Mouse (Mus musculus) hindbrain, embryonic 15.5 days (tissue): ENCODE results near the gene Arhgap17. TPM values are rescaled to one million over a fixed set of nuclear protein-coding genes. Genes with fewer than 3 reads are reported as not detected.

Experiments used
- ATAC-seq: fragments of 200-750 bp; cut with Nextera tagmentation; 2 replicates; pipeline ENCODE4 v1.8.0; 2017; ENCODE audit warnings: low read depth, moderate number of reproducible peaks, moderate TSS enrichment; ENCODE audit not compliant: low FRiP score
- H3K27ac ChIP-seq: fragments of 300-500 bp; sonication (generic); replicated peaks from 2 replicates; pipeline ENCODE4 v1.5.1; 2015; ENCODE audit warnings: mild to moderate bottlenecking, inconsistent platforms
- H3K27me3 ChIP-seq: fragments of 300-500 bp; sonication (generic); 2 replicates; pipeline ENCODE4 v1.6.1; 2015; ENCODE audit warnings: control low read depth, inconsistent platforms
- H3K36me3 ChIP-seq: fragments of 300-500 bp; sonication (generic); 2 replicates; pipeline ENCODE4 v1.6.1; 2015; ENCODE audit warnings: control low read depth, inconsistent platforms
- H3K4me1 ChIP-seq: fragments of 300-500 bp; sonication (generic); replicated peaks from 2 replicates; pipeline ENCODE4 v1.6.1; 2015; ENCODE audit warnings: control low read depth, inconsistent platforms
- H3K4me2 ChIP-seq: fragments of 300-500 bp; sonication (generic); 2 replicates; pipeline ENCODE4 v1.6.1; 2015; ENCODE audit warnings: moderate library complexity, mild to moderate bottlenecking, inconsistent platforms
- H3K4me3 ChIP-seq: fragments of 300-500 bp; sonication (generic); 2 replicates; pipeline ENCODE4 v1.5.1; 2015; ENCODE audit warnings: mild to moderate bottlenecking, inconsistent platforms
- H3K9ac ChIP-seq: fragments of 300-500 bp; sonication (generic); 2 replicates; pipeline ENCODE4 v1.6.1; 2015; ENCODE audit warnings: inconsistent platforms
- H3K9me3 ChIP-seq: fragments of 300-500 bp; sonication (generic); 2 replicates; pipeline ENCODE4 v1.6.1; 2016; ENCODE audit warnings: control low read depth, inconsistent platforms
- WGBS: fragments of 180-500 bp; shearing (Covaris S2); methylation state at CpG from one replicate; pipeline ENCODE4 v1.1.7; 2015; 5-methylcytosine and 5-hydroxymethylcytosine counted together
- polyA plus RNA-seq: library from polyadenylated mRNA; unstranded; fragments of >200 nt; fragmentation: Nextera tagmentation; extraction: Ambion mirVana; gene quantifications from 2 replicates; pipeline ENCODE4 v1.2.1, GENCODE M21; 2015

Gene Arhgap17
- polyA plus RNA-seq, 1 experiment from 2014 or later = 11.3 TPM

- Histone ChIP-seq H3K4me2 (no peak overlapping the region), H3K27me3 (no peaks in the 10 kb centered on the region), H3K36me3 (peaks cover 31% of the 10 kb centered on the region), H3K4me1 (no peaks in the 10 kb centered on the region), H3K4me3 (no peak overlapping the region), H3K27ac (no peak overlapping the region), H3K9me3 (no peaks in the 10 kb centered on the region), H3K9ac (no peak overlapping the region)
- ATAC-seq = no peak
- WGBS = 80% methylated on average over 7 of the region's 7 CpGs
These were observed 74.3 kb downstream of the Arhgap17 start for GRCm38 (mm10) chr7:123295423-123295822.

GRCm38 (mm10) chr7:123293898-123294297 lies 75.8 kb downstream of the Arhgap17 start:
- Histone ChIP-seq H3K27me3 (no peaks in the 10 kb centered on the region), H3K36me3 (peaks cover 31% of the 10 kb centered on the region), H3K9ac (no peak overlapping the region), H3K27ac (no peak overlapping the region), H3K9me3 (no peaks in the 10 kb centered on the region), H3K4me3 (no peak overlapping the region), H3K4me1 (no peaks in the 10 kb centered on the region), H3K4me2 (no peak overlapping the region)
- 91% methylated on average over 7 of the region's 7 CpGs for WGBS
- no peak for ATAC-seq

GRCm38 (mm10) chr7:123291942-123292341 lies 77.8 kb downstream of the Arhgap17 start:
- H3K9ac ChIP-seq = no peak overlapping the region
- no peaks in the 10 kb centered on the region for H3K9me3 ChIP-seq
- 92% methylated on average over 8 of the region's 8 CpGs for WGBS
- H3K4me3 ChIP-seq = no peak overlapping the region
- no peaks in the 10 kb centered on the region for H3K4me1 ChIP-seq
- H3K27me3 ChIP-seq = no peaks in the 10 kb centered on the region
- ATAC-seq = no peak
- no peak overlapping the region for H3K27ac ChIP-seq
- H3K4me2 ChIP-seq = no peak overlapping the region
- peaks cover 31% of the 10 kb centered on the region for H3K36me3 ChIP-seq

GRCm38 (mm10) chr7:123289176-123289575 lies 80.5 kb downstream of the Arhgap17 start:
- 75% methylated on average over 4 of the region's 4 CpGs for WGBS
- no peak overlapping the region for H3K4me2 ChIP-seq
- H3K27ac ChIP-seq = no peak overlapping the region
- H3K9me3 ChIP-seq = no peaks in the 10 kb centered on the region
- no peak for ATAC-seq
- H3K9ac ChIP-seq = no peak overlapping the region
- peaks cover 22% of the 10 kb centered on the region for H3K36me3 ChIP-seq
- H3K4me3 ChIP-seq = no peak overlapping the region
- H3K4me1 ChIP-seq = no peaks in the 10 kb centered on the region
- no peaks in the 10 kb centered on the region for H3K27me3 ChIP-seq

DNA sequence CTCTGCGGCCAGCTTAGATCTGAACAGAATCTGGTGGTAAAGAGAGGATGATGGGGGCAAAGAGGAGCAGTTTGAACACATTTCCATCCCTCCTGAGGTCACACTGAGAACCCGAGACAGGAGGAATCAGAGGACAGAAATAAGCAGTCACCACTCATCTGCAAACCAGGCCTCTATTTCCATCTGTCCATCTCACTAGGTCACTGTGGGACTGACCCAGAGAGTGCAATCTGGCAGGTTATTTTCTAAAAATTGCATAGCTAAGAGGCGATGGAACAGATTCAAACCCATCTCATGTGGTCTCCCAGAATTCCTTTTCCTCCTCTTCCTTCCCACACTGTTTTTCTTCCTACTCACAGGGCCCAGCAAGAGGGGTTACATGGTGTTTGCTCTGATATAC lies 81.8 kb downstream of the Arhgap17 start:
- H3K4me2 ChIP-seq = no peak overlapping the region
- no peak overlapping the region for H3K9ac ChIP-seq
- H3K4me3 ChIP-seq = no peak overlapping the region
- H3K36me3 ChIP-seq = peaks cover 18% of the 10 kb centered on the region
- no peaks in the 10 kb centered on the region for H3K27me3 ChIP-seq
- WGBS = 93% methylated on average over 3 of the region's 3 CpGs
- H3K9me3 ChIP-seq = no peaks in the 10 kb centered on the region
- H3K27ac ChIP-seq = no peak overlapping the region
- no peaks in the 10 kb centered on the region for H3K4me1 ChIP-seq
- ATAC-seq = no peak

GRCm38 (mm10) chr7:123285896-123286295 lies 83.8 kb downstream of the Arhgap17 start:
- H3K27ac ChIP-seq = no peak overlapping the region
- no peaks in the 10 kb centered on the region for H3K9me3 ChIP-seq
- no peak overlapping the region for H3K4me3 ChIP-seq
- H3K36me3 ChIP-seq = peaks cover 8% of the 10 kb centered on the region; the same call in 1 of the 2 replicates
- no peak overlapping the region for H3K4me2 ChIP-seq
- H3K9ac ChIP-seq = no peak overlapping the region
- no peaks in the 10 kb centered on the region for H3K4me1 ChIP-seq
- no peaks in the 10 kb centered on the region for H3K27me3 ChIP-seq
- no peak for ATAC-seq
- 99% methylated on average over 5 of the region's 5 CpGs for WGBS

DNA sequence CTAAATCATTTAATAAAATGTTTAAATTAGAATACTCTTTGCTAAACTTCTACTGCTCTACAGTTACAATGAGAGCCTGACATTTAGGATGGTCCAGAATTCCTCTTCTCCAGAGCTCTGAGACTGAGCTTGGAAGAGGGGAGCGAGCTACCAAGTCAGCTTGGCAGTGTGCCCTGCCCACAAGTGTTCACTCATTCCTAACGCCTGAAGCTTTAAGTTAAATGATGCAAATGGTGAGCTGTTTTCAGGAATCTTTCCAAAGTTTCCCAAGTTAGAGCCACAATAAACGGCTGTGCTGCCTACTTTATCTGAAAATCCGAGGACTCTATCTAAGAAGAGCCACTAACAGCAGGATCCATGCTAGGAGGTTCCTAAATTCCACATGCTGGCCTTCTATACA lies 85.9 kb downstream of the Arhgap17 start:
- Histone ChIP-seq H3K36me3 (peaks cover 12% of the 10 kb centered on the region), H3K9ac (no peak overlapping the region), H3K27me3 (no peaks in the 10 kb centered on the region), H3K4me2 (no peak overlapping the region), H3K27ac (no peak overlapping the region), H3K4me1 (no peaks in the 10 kb centered on the region), H3K4me3 (no peak overlapping the region), H3K9me3 (no peaks in the 10 kb centered on the region)
- ATAC-seq = no peak
- WGBS = 66% methylated on average over 4 of the region's 4 CpGs

- Histone ChIP-seq H3K36me3 (peaks cover 13% of the 10 kb centered on the region; the same call in 1 of the 2 replicates), H3K4me2 (no peak overlapping the region), H3K27ac (no peak overlapping the region), H3K4me3 (no peak overlapping the region), H3K9me3 (no peaks in the 10 kb centered on the region), H3K9ac (no peak overlapping the region), H3K27me3 (no peaks in the 10 kb centered on the region), H3K4me1 (no peaks in the 10 kb centered on the region)
- ATAC-seq = no peak
- 82% methylated on average over 4 of the region's 4 CpGs for WGBS
These were observed 89.9 kb downstream of the Arhgap17 start for GRCm38 (mm10) chr7:123279797-123280196.

GRCm38 (mm10) chr7:123276568-123276967 lies 93.1 kb downstream of the Arhgap17 start:
- Histone ChIP-seq H3K4me2 (no peak overlapping the region), H3K4me3 (no peak overlapping the region), H3K27me3 (no peaks in the 10 kb centered on the region), H3K4me1 (no peaks in the 10 kb centered on the region), H3K27ac (no peak overlapping the region), H3K36me3 (peaks cover 13% of the 10 kb centered on the region; the same call in 1 of the 2 replicates), H3K9ac (no peak overlapping the region), H3K9me3 (no peaks in the 10 kb centered on the region)
- WGBS = 93% methylated on average over 4 of the region's 4 CpGs
- no peak for ATAC-seq

DNA sequence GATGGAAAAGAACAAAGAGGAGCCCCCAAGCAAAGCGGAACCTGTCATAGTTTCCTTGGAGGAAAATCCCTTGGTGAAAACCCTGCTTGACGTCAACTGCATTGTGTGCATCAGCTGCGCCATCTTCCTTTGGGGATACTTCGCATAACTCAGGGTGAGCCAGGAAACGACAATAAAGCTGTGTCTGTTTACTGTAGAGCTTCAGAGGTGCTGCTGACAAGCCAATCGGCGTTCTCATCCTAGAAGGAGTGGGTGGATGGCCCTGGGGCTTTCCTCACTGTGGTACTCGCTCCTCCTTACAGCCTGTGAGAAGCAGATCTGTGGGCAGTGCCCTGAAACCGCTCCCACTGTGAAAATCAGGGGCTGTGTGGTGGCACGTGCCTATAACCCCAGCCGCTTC lies 96.7 kb downstream of the Arhgap17 start:
- no peaks in the 10 kb centered on the region for H3K4me1 ChIP-seq
- 0 out of 2 replicates have a peak, but pooled peaks cover under 1% of the 10 kb centered on the region for H3K36me3 ChIP-seq
- H3K4me2 ChIP-seq = no peak overlapping the region
- no peak for ATAC-seq
- no peaks in the 10 kb centered on the region for H3K27me3 ChIP-seq
- no peak overlapping the region for H3K27ac ChIP-seq
- H3K9ac ChIP-seq = no peak overlapping the region
- no peak overlapping the region for H3K4me3 ChIP-seq
- no peaks in the 10 kb centered on the region for H3K9me3 ChIP-seq
- 51% methylated on average over 11 of the region's 11 CpGs for WGBS

- H3K4me3 ChIP-seq = no peak overlapping the region
- WGBS = 92% methylated on average over 8 of the region's 8 CpGs
- H3K9me3 ChIP-seq = no peaks in the 10 kb centered on the region
- H3K36me3 ChIP-seq = no peaks in the 10 kb centered on the region
- H3K9ac ChIP-seq = no peak overlapping the region
- H3K4me1 ChIP-seq = peaks cover 5% of the 10 kb centered on the region; the same call in 1 of the 2 replicates
- no peak overlapping the region for H3K4me2 ChIP-seq
- no peak for ATAC-seq
- H3K27me3 ChIP-seq = no peaks in the 10 kb centered on the region
- no peak overlapping the region for H3K27ac ChIP-seq
These were observed 111.6 kb downstream of the Arhgap17 start for GRCm38 (mm10) chr7:123258103-123258502.

GRCm38 (mm10) chr7:123254196-123254970 lies 115.3 kb downstream of the Arhgap17 start:
- Histone ChIP-seq H3K4me3 (no peak overlapping the region), H3K27me3 (no peaks in the 10 kb centered on the region), H3K9ac (no peak overlapping the region), H3K36me3 (no peaks in the 10 kb centered on the region), H3K4me1 (peaks cover 5% of the 10 kb centered on the region; the same call in 1 of the 2 replicates), H3K4me2 (no peak overlapping the region), H3K9me3 (no peaks in the 10 kb centered on the region), H3K27ac (no peak overlapping the region)
- ATAC-seq = no peak
- WGBS = 91% methylated on average over 14 of the region's 14 CpGs
